Mouse (Mus musculus) mouse embryonic stem cell (cell line): ENCODE measurements around the gene Gm4353.
"Not testable (repeated sequence)": the region's sequence is repeated elsewhere in the genome, so short reads cannot be mapped to it uniquely, and the experiment has no call there.

Source experiments
- in situ Hi-C, 2 experiments: fragments of 300-500 bp; cut with MboI; formaldehyde crosslinking; loops; 1 replicate in 1 of 2; 3 replicates in 1 of 2; pipeline ENCODE4 v1.14.3; 2019 to 2020; ENCODE audit warnings: low sequenced_read_pairs in 2 of 2, low pct_unique_long_range_greater_than_20kb in 1 of 2, mixed read lengths in 1 of 2; ENCODE audit not compliant: unreplicated experiment in 1 of 2

The Gm4353 gene

DNA sequence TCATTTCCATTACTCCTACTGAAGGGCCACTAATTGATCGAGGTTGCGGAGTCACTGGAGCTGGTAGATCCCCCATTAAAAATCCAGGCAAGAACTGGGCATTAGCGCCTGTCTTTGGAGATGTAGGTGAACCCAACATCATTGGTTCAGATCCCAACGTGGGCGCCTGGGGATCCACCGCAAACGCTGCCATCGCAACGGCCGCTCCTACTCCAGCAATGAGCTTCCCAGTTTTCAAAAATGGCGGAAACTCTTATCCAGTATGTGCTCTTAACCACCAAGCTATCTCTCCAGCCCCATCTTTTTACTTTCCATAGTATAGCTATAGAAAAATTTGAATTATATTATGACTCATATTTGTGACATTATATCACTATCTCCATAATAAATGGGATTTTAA is at the start of gene Gm4353:
Gene Gm4353, minus strand, starts transcription at position 270 of the 400 bp plus-strand sequence.
- in situ Hi-C loops: not testable (repeated sequence)

DNA sequence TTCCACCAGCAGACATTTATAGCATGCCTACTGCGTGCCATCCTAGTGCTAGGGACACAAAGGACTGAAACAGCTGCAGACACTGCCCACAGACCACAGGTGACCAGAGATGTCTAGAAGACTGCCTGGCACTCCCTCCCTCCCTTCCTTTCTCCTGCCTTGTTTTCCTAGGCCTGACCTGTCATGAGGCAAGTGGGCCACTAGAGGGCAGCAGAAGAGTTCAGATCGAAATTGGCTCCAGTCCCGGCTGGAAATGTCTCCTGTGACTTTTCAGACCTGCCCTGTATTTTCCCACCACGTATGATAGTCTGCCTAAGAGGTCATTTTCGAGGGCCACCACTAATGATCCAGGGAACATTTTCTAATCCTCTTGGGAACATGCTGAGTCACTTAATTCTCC is 47.6 kb upstream of the Gm4353 start:
- in situ Hi-C loops: loop anchor here (10.0 kb wide), 2 partner anchors 193 to 203 kb away; partner anchors contain the start of gene Rps13 (in 1 of the 2)

- in situ Hi-C loops: loop anchor here (10.0 kb wide), 2 partner anchors 193 to 203 kb away; partner anchors contain the start of gene Rps13 (in 1 of the 2)
These were observed 47.0 kb upstream of the Gm4353 start for GRCm38 (mm10) chr7:116131390-116131789.

GRCm38 (mm10) chr7:116129374-116129773 is 44.9 kb upstream of the Gm4353 start:
- in situ Hi-C loops: no loop called here

DNA sequence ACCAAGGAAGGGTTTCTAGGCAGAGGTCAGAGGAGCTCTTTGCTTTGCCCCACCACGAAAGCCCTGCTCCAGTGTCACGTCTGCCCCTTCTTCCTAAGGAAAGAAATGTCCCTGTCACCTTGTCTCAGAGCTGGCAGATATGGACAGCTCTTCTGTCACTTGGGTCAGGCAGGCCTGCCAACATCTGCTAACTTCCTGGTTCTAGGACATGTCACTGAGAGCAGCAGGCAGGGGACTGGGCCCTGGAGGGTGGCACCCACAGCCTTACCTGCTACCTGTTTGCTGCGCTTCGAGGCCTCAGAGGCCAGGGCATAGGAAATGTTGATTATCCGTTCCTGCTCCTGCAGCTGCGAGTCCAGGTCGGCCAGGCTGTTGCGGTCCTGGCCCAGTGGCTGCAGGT is 43.9 kb upstream of the Gm4353 start:
- in situ Hi-C loops: no loop called here

GRCm38 (mm10) chr7:116127052-116127451 is 42.6 kb upstream of the Gm4353 start:
- in situ Hi-C loops: no loop called here

- in situ Hi-C loops: no loop called here
These were observed 41.2 kb upstream of the Gm4353 start for GRCm38 (mm10) chr7:116125671-116126070.

GRCm38 (mm10) chr7:116124057-116124456 is 39.6 kb upstream of the Gm4353 start:
- in situ Hi-C loops: no loop called here

DNA sequence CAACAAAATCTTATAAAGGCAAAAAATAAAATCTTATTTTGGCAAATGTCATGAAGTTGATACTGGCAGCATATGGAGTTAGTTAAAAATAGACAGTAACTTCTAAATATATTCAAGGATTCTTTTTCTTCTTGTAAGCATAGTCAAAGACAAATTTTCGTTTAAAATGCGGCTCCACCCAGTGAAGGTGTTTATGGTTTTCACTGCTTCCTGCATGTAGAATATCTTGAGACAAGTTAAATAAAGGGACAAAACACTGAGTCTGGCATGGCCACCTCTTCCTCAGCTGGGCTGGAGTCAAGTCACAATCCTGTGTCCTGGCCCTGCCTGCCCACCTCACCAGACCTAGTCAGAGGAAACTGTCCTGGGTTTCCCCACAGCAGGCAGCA is 39.2 kb upstream of the Gm4353 start:
- in situ Hi-C loops: no loop called here

- in situ Hi-C loops: no loop called here
These were observed 38.7 kb upstream of the Gm4353 start for GRCm38 (mm10) chr7:116122981-116123596.

DNA sequence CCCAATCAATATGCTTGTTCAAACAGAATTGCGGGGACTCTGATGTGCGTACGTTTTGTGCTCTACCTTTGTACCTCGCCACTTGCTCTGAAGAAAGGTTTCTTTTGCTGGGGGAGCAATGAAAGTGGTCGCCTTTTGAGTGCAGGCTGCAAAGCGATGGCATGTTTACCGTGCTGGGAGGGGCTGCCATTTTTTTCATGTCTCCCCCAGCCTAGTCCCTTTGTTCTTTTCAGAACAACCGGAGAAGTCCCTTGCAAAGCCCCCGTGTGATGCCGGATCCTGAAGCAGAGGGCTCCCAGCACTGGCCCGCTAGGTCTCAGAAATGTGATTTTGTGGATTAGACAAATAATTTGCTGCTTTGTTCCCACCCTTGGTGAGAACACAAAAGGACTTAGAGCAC is 36.8 kb upstream of the Gm4353 start:
- in situ Hi-C loops: no loop called here

- in situ Hi-C loops: no loop called here
These were observed 36.3 kb upstream of the Gm4353 start for GRCm38 (mm10) chr7:116120737-116121136.

DNA sequence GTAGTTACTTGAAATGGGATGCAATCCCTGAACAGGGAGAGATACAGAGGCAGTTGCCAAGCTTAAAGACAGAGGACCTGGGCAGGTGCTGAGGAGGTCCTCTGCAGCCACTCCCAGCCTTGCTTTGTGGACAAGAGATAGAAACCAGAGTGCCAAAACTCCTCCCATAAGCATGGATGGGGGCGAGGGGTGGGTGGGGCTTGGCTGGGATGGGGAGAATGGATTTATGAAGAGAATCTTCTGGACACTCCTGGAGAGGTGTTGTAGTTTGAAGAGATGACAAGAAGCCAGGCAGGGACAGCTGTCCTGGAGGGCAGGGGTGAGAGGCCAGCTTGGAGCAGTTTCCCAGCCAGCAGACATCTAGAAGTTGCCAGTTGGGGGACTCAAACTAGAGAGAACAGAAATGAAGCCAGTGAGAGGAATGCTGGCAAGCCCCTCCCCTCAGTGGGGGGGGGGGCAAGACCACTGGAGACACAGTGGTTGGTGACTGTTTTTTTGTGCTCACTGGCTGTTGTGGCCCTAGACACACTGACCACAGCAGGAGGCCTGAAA is 34.9 kb upstream of the Gm4353 start:
- in situ Hi-C loops: loop anchor here in 1 of 2 experiments (10.0 kb wide), 1 partner anchor 55 kb away; no protein-coding TSS in a partner anchor

DNA sequence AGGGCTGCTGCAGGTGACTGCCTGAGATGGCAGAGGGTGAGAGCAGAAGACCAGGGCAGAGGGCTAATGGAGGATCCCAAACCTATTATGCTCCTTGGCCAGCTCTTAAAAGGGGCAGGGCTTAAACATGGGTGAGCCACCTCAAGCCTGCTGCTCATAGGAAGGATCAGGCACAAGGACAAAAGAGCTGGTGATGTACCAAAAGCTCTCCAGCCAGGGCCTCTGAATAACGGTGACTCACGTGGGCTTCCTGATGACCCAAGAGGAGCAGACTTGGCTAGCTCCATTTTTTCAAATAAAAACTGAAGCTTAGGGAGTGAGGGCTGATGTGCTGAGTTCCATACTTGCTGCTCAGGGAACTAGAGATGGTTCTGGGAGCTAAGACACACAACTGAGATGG is 31.6 kb upstream of the Gm4353 start:
- in situ Hi-C loops: loop anchor here in 1 of 2 experiments (10.0 kb wide), 1 partner anchor 51 kb away; no protein-coding TSS in a partner anchor

DNA sequence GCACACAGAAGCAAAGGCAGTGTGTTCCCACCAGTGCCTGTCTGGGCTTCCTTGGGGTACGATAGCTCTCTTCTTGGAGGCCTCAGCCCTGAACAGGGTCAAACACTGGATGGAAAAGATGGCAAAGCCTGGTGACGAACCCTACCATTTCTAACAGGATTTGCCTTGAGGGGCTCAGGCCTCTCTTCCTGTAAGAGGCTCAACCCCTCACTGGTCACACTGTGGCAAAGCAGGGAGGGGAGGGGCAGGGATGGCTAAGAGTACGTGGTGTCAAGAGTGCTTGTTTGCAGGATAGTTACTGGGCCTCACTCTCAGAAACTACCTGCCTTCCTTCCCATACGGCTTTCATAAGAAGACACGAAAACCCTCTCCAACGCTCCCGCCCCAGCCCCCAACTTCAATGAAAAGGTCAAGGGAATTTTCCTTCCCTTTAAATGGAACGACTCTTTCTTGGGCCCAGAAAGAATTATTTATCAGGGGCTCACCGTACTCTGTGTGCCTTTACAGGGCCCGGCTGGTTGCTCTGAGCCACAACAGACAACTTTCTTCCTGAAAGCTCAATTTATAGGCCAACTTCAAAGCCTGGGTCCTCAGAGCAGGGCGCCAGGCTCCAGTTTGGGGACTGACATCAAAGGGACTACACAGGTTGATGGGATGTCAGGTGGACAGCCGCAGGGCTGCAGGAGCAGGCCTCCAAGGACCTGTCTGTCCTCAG is 30.9 kb upstream of the Gm4353 start:
- in situ Hi-C loops: loop anchor here in 1 of 2 experiments (10.0 kb wide), 1 partner anchor 51 kb away; no protein-coding TSS in a partner anchor

- in situ Hi-C loops: loop anchor here in 1 of 2 experiments (10.0 kb wide), 1 partner anchor 47 kb away; no protein-coding TSS in a partner anchor
These were observed 27.1 kb upstream of the Gm4353 start for GRCm38 (mm10) chr7:116111546-116111945.

GRCm38 (mm10) chr7:116110661-116111060 is 26.2 kb upstream of the Gm4353 start:
- in situ Hi-C loops: loop anchor here in 1 of 2 experiments (10.0 kb wide), 1 partner anchor 46 kb away; no protein-coding TSS in a partner anchor

- in situ Hi-C loops: no loop called here
These were observed 18.7 kb upstream of the Gm4353 start for GRCm38 (mm10) chr7:116103091-116103490.

DNA sequence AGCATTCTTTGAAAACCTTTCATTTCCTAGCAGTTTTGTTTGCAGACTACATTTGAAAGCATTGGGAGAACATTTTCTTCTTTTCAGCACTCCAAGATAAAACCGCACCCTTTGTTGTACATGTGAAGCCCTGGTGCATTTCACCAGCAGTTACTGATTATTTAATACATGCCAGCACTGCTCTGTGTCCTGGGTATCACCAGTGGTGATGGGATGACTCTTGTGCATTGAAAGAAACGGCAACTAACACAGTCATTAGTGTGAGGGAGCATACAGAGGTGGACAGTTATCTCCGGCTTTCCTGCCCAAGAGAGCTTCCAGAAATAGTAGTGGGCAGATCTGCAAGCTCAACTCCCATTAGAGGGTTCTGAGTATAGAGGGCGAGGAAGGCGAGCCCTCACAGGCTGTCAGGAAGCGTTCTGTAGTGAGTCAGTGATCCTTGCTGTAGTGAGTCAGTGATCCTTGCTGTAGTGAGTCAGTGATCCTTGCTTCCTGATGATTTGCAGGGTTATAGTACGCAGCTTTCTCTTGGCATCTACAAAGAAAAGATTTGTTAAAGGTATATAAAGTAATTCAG is 15.6 kb upstream of the Gm4353 start:
- in situ Hi-C loops: no loop called here
